Mouse (Mus musculus): Measurements from ENCODE around the gene Rmnd5a. TPM values are rescaled to one million over a fixed set of nuclear protein-coding genes. Genes with fewer than 3 reads are reported as not detected.
"Not testable (repeated sequence)": the region's sequence is repeated elsewhere in the genome, so short reads cannot be mapped to it uniquely, and the experiment has no call there.

Rmnd5a gene
- polyA plus RNA-seq, 1 experiment from 2014 or later = 11.2 TPM

- not testable (repeated sequence) for H3K27me3 ChIP-seq (ENCODE audit: control insufficient read depth, insufficient read depth, low read length); H3K9me3 ChIP-seq (replicated peaks; ENCODE audit: control insufficient read depth, low read length); H3K9ac ChIP-seq (replicated peaks; ENCODE audit: low read length); ATAC-seq (replicated peaks; ENCODE audit: insufficient number of reproducible peaks, low FRiP score, low TSS enrichment, low read depth); H3K36me3 ChIP-seq (replicated peaks; ENCODE audit: control insufficient read depth, insufficient read depth, low read depth, low read length); DNase-seq (ENCODE audit: low spot score); H3K4me3 ChIP-seq (ENCODE audit: low read depth, low read length); H3K27ac ChIP-seq (replicated peaks; ENCODE audit: low read depth, low read length); H3K4me2 ChIP-seq (ENCODE audit: low read depth, low read length); H3K4me1 ChIP-seq (ENCODE audit: control insufficient read depth, insufficient read depth, low read length)
- 94% methylated on average over 10 of the region's 10 CpGs for WGBS
Measured at GRCm38 (mm10) chr6:71478816-71479568, 38.6 kb upstream of the Rmnd5a start.

GRCm38 (mm10) chr6:71476783-71477182 is 36.3 kb upstream of the Rmnd5a start:
- Histone ChIP-seq H3K4me2 (ENCODE audit: low read depth, low read length) (no peak overlapping the region), H3K27me3 (ENCODE audit: control insufficient read depth, insufficient read depth, low read length) (no peaks in the 10 kb centered on the region), H3K4me3 (ENCODE audit: low read depth, low read length) (no peak overlapping the region), H3K4me1 (ENCODE audit: control insufficient read depth, insufficient read depth, low read length) (no peaks in the 10 kb centered on the region), H3K36me3 (replicated peaks; ENCODE audit: control insufficient read depth, insufficient read depth, low read depth, low read length) (no peaks in the 10 kb centered on the region), H3K27ac (replicated peaks; ENCODE audit: low read depth, low read length) (no peak overlapping the region), H3K9ac (replicated peaks; ENCODE audit: low read length) (no peak overlapping the region), H3K9me3 (replicated peaks; ENCODE audit: control insufficient read depth, low read length) (no peaks in the 10 kb centered on the region)
- ATAC-seq (replicated peaks; ENCODE audit: insufficient number of reproducible peaks, low FRiP score, low TSS enrichment, low read depth) (no peak), DNase-seq (ENCODE audit: low spot score) (no peak)
- 74% methylated on average over 5 of the region's 5 CpGs for WGBS

GRCm38 (mm10) chr6:71475604-71476003 is 35.2 kb upstream of the Rmnd5a start:
- no peak overlapping the region for H3K9ac ChIP-seq (replicated peaks; ENCODE audit: low read length)
- no peaks in the 10 kb centered on the region for H3K9me3 ChIP-seq (replicated peaks; ENCODE audit: control insufficient read depth, low read length)
- no peak overlapping the region for H3K4me3 ChIP-seq (ENCODE audit: low read depth, low read length)
- ATAC-seq (replicated peaks; ENCODE audit: insufficient number of reproducible peaks, low FRiP score, low TSS enrichment, low read depth) = no peak
- WGBS = 86% methylated on average over 3 of the region's 3 CpGs
- DNase-seq (ENCODE audit: low spot score) = no peak
- H3K36me3 ChIP-seq (replicated peaks; ENCODE audit: control insufficient read depth, insufficient read depth, low read depth, low read length) = no peaks in the 10 kb centered on the region
- H3K27me3 ChIP-seq (ENCODE audit: control insufficient read depth, insufficient read depth, low read length) = no peaks in the 10 kb centered on the region
- no peaks in the 10 kb centered on the region for H3K4me1 ChIP-seq (ENCODE audit: control insufficient read depth, insufficient read depth, low read length)
- no peak overlapping the region for H3K27ac ChIP-seq (replicated peaks; ENCODE audit: low read depth, low read length)
- no peak overlapping the region for H3K4me2 ChIP-seq (ENCODE audit: low read depth, low read length)

GRCm38 (mm10) chr6:71472786-71473185 is 32.3 kb upstream of the Rmnd5a start:
- Histone ChIP-seq H3K4me1 (ENCODE audit: control insufficient read depth, insufficient read depth, low read length) (no peaks in the 10 kb centered on the region), H3K9ac (replicated peaks; ENCODE audit: low read length) (no peak overlapping the region), H3K36me3 (replicated peaks; ENCODE audit: control insufficient read depth, insufficient read depth, low read depth, low read length) (no peaks in the 10 kb centered on the region), H3K4me2 (ENCODE audit: low read depth, low read length) (no peak overlapping the region), H3K27me3 (ENCODE audit: control insufficient read depth, insufficient read depth, low read length) (no peaks in the 10 kb centered on the region), H3K9me3 (replicated peaks; ENCODE audit: control insufficient read depth, low read length) (no peaks in the 10 kb centered on the region), H3K4me3 (ENCODE audit: low read depth, low read length) (no peak overlapping the region), H3K27ac (replicated peaks; ENCODE audit: low read depth, low read length) (no peak overlapping the region)
- ATAC-seq (replicated peaks; ENCODE audit: insufficient number of reproducible peaks, low FRiP score, low TSS enrichment, low read depth) = no peak
- DNase-seq (ENCODE audit: low spot score) = no peak
- WGBS = 70% methylated on average over 1 of the region's 1 CpGs

- H3K27me3 ChIP-seq (ENCODE audit: control insufficient read depth, insufficient read depth, low read length) = no peaks in the 10 kb centered on the region
- no peak overlapping the region for H3K4me3 ChIP-seq (ENCODE audit: low read depth, low read length)
- no peak overlapping the region for H3K27ac ChIP-seq (replicated peaks; ENCODE audit: low read depth, low read length)
- DNase-seq (ENCODE audit: low spot score) (no peak), ATAC-seq (replicated peaks; ENCODE audit: insufficient number of reproducible peaks, low FRiP score, low TSS enrichment, low read depth) (no peak)
- WGBS = 84% methylated on average over 4 of the region's 4 CpGs
- no peaks in the 10 kb centered on the region for H3K4me1 ChIP-seq (ENCODE audit: control insufficient read depth, insufficient read depth, low read length)
- H3K4me2 ChIP-seq (ENCODE audit: low read depth, low read length) = no peak overlapping the region
- no peaks in the 10 kb centered on the region for H3K9me3 ChIP-seq (replicated peaks; ENCODE audit: control insufficient read depth, low read length)
- no peak overlapping the region for H3K9ac ChIP-seq (replicated peaks; ENCODE audit: low read length)
- no peaks in the 10 kb centered on the region for H3K36me3 ChIP-seq (replicated peaks; ENCODE audit: control insufficient read depth, insufficient read depth, low read depth, low read length)
Measured at GRCm38 (mm10) chr6:71471830-71472520, 31.5 kb upstream of the Rmnd5a start.

GRCm38 (mm10) chr6:71469291-71469690 is 28.9 kb upstream of the Rmnd5a start:
- no peak for ATAC-seq (replicated peaks; ENCODE audit: insufficient number of reproducible peaks, low FRiP score, low TSS enrichment, low read depth)
- DNase-seq (ENCODE audit: low spot score) = no peak

GRCm38 (mm10) chr6:71467766-71468165 is 27.3 kb upstream of the Rmnd5a start:
- H3K27me3 ChIP-seq (ENCODE audit: control insufficient read depth, insufficient read depth, low read length) = no peaks in the 10 kb centered on the region
- ATAC-seq (replicated peaks; ENCODE audit: insufficient number of reproducible peaks, low FRiP score, low TSS enrichment, low read depth) = no peak
- 88% methylated on average over 4 of the region's 4 CpGs for WGBS

More at GRCm38 (mm10) chr6:71469291-71469690, 28.9 kb upstream of the Rmnd5a start:
- Histone ChIP-seq H3K27ac (replicated peaks; ENCODE audit: low read depth, low read length) (no peak overlapping the region), H3K4me3 (ENCODE audit: low read depth, low read length) (no peak overlapping the region), H3K9ac (replicated peaks; ENCODE audit: low read length) (no peak overlapping the region), H3K9me3 (replicated peaks; ENCODE audit: control insufficient read depth, low read length) (no peaks in the 10 kb centered on the region), H3K27me3 (ENCODE audit: control insufficient read depth, insufficient read depth, low read length) (no peaks in the 10 kb centered on the region), H3K4me1 (ENCODE audit: control insufficient read depth, insufficient read depth, low read length) (no peaks in the 10 kb centered on the region), H3K36me3 (replicated peaks; ENCODE audit: control insufficient read depth, insufficient read depth, low read depth, low read length) (no peaks in the 10 kb centered on the region), H3K4me2 (ENCODE audit: low read depth, low read length) (no peak overlapping the region)
- 63% methylated on average over 3 of the region's 3 CpGs for WGBS

GRCm38 (mm10) chr6:71465146-71465545 is 24.7 kb upstream of the Rmnd5a start:
- H3K4me1 ChIP-seq (ENCODE audit: control insufficient read depth, insufficient read depth, low read length) = no peaks in the 10 kb centered on the region
- no peak overlapping the region for H3K4me3 ChIP-seq (ENCODE audit: low read depth, low read length)
- ATAC-seq (replicated peaks; ENCODE audit: insufficient number of reproducible peaks, low FRiP score, low TSS enrichment, low read depth) = no peak
- DNase-seq (ENCODE audit: low spot score) = no peak
- H3K27ac ChIP-seq (replicated peaks; ENCODE audit: low read depth, low read length) = no peak overlapping the region
- H3K27me3 ChIP-seq (ENCODE audit: control insufficient read depth, insufficient read depth, low read length) = no peaks in the 10 kb centered on the region
- H3K9ac ChIP-seq (replicated peaks; ENCODE audit: low read length) = no peak overlapping the region
- H3K4me2 ChIP-seq (ENCODE audit: low read depth, low read length) = no peak overlapping the region
- no peaks in the 10 kb centered on the region for H3K9me3 ChIP-seq (replicated peaks; ENCODE audit: control insufficient read depth, low read length)
- H3K36me3 ChIP-seq (replicated peaks; ENCODE audit: control insufficient read depth, insufficient read depth, low read depth, low read length) = no peaks in the 10 kb centered on the region
- WGBS = 87% methylated on average over 3 of the region's 3 CpGs

More at GRCm38 (mm10) chr6:71467766-71468165, 27.3 kb upstream of the Rmnd5a start:
- Histone ChIP-seq H3K9me3 (replicated peaks; ENCODE audit: control insufficient read depth, low read length) (no peaks in the 10 kb centered on the region), H3K4me1 (ENCODE audit: control insufficient read depth, insufficient read depth, low read length) (no peaks in the 10 kb centered on the region), H3K9ac (replicated peaks; ENCODE audit: low read length) (no peak overlapping the region), H3K36me3 (replicated peaks; ENCODE audit: control insufficient read depth, insufficient read depth, low read depth, low read length) (no peaks in the 10 kb centered on the region), H3K4me2 (ENCODE audit: low read depth, low read length) (no peak overlapping the region), H3K4me3 (ENCODE audit: low read depth, low read length) (no peak overlapping the region), H3K27ac (replicated peaks; ENCODE audit: low read depth, low read length) (no peak overlapping the region)
- DNase-seq (ENCODE audit: low spot score) = no peak
